Mouse (Mus musculus): ENCODE data around the gene Ube2dnl1. TPM values are rescaled to one million over a fixed set of nuclear protein-coding genes. Genes with fewer than 3 reads are reported as not detected.

The Ube2dnl1 gene
- not detected in 2 replicates for polyA plus RNA-seq (2014; fragmentation: Nextera tagmentation; extraction: Ambion mirVana)

DNA sequence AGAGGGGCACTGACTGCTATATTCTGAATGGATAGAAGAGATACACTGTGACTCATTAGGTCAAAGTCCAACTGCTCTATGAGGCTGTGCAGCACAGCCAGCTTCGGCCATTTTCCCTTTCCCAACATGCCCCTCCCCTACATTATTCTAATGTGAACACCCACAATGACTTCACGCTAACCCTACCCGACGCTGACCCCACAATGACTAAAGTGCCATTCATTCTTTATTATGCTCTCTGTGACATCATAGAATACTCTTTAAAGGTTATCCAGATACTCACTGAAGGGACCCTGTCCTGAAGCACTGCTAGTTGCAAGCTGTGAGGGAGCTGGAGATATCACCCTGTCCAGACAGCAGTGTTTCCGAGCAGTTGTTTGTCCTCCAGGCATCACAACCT lies at the start of gene Ube2dnl1:
Ube2dnl1 (plus strand) TSS at position 301 of the 400 bp plus-strand sequence.
- Histone ChIP-seq H3K36me3 (ENCODE audit: control insufficient read depth, insufficient read depth, low read length) (no peaks in the 10 kb centered on the region), H3K9ac (ENCODE audit: low read length) (no peak within 1 kb of the TSS), H3K9me3 (ENCODE audit: control insufficient read depth, low read length) (no peaks in the 10 kb centered on the region), H3K27ac (ENCODE audit: low read depth, low read length) (no peak within 1 kb of the TSS), H3K27me3 (ENCODE audit: control insufficient read depth, insufficient read depth, low read length) (no peaks in the 10 kb centered on the region), H3K4me2 (no peak within 1 kb of the TSS), H3K4me1 (ENCODE audit: control insufficient read depth, insufficient read depth, low read length) (no peaks in the 10 kb centered on the region), H3K4me3 (ENCODE audit: low read depth, low read length) (no peak within 1 kb of the TSS)
- WGBS = 84% methylated on average over 5 of the region's 5 CpGs
- no peak for ATAC-seq (ENCODE audit: low FRiP score)
- DNase-seq (ENCODE audit: low spot score, missing footprints) = no peak

DNA sequence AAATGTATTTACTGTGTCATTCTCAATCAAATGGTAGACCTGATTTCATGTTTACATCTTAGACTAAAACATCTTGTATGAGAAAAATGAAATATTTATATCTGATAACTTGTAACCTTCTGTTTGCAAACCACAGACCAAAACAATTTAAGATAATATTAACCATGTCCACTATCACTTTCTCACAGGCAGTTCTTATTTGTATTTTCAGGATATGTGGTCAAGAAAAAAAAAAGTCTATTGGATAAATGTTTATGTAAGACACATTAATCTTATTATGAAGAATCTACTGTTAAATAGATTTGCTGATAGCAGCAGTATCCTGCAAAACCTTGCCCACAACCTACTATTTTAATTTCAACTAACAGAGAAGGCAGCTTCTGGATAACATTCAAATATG lies 9.3 kb upstream of the Ube2dnl1 start:
- Histone ChIP-seq H3K27me3 (ENCODE audit: control insufficient read depth, insufficient read depth, low read length) (no peaks in the 10 kb centered on the region), H3K36me3 (ENCODE audit: control insufficient read depth, insufficient read depth, low read length) (no peaks in the 10 kb centered on the region), H3K9ac (ENCODE audit: low read length) (no peak overlapping the region), H3K4me1 (ENCODE audit: control insufficient read depth, insufficient read depth, low read length) (no peaks in the 10 kb centered on the region), H3K27ac (ENCODE audit: low read depth, low read length) (no peak overlapping the region), H3K4me2 (no peak overlapping the region), H3K4me3 (ENCODE audit: low read depth, low read length) (no peak overlapping the region), H3K9me3 (ENCODE audit: control insufficient read depth, low read length) (no peaks in the 10 kb centered on the region)
- no peak for ATAC-seq (ENCODE audit: low FRiP score)
- no peak for DNase-seq (ENCODE audit: low spot score, missing footprints)

DNA sequence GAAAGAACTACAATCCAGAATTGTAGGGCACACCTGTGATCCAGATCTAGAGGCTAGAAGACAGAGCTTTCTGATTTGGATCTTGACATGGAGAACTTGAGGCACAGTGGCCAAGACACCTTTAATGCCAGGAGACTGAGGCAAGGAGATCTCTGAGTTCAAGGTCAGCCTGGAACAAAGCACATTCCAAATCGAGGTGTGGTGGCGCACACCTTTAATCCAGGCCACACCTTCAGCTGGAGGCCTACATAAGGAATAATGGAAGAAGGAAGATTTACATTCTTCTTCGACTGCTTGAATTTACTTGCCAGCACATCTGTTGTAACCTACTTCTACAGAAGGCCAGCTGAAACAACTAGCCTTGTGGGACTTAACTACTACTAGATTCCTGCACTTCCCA lies 7.3 kb upstream of the Ube2dnl1 start:
- Histone ChIP-seq H3K4me1 (ENCODE audit: control insufficient read depth, insufficient read depth, low read length) (no peaks in the 10 kb centered on the region), H3K4me2 (no peak overlapping the region), H3K9ac (ENCODE audit: low read length) (no peak overlapping the region), H3K9me3 (ENCODE audit: control insufficient read depth, low read length) (no peaks in the 10 kb centered on the region), H3K4me3 (ENCODE audit: low read depth, low read length) (no peak overlapping the region), H3K27me3 (ENCODE audit: control insufficient read depth, insufficient read depth, low read length) (no peaks in the 10 kb centered on the region), H3K27ac (ENCODE audit: low read depth, low read length) (no peak overlapping the region), H3K36me3 (ENCODE audit: control insufficient read depth, insufficient read depth, low read length) (no peaks in the 10 kb centered on the region)
- DNase-seq (ENCODE audit: low spot score, missing footprints) = no peak
- no peak for ATAC-seq (ENCODE audit: low FRiP score)
- WGBS = 86% methylated on average over 3 of the region's 3 CpGs

DNA sequence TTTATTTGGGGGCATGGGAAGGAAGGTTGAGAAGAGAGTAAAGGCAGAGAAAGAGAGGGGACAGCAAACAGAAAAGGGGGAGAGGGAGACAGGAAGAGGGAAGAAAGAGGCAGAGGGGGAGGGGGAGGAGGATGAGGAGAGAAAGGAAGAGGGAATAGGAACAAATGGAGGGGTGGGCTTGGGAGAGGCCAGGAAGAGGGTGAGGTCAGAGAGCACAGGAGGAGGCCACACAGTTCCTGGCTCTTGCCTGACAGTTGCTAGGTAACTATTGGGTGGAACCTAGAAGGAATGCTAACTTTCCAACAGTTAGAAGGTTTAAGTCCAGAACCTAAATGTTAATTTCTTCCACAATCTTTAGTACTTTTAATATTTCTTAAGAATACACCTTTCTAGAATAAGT lies 1.4 kb upstream of the Ube2dnl1 start:
- Histone ChIP-seq H3K27me3 (ENCODE audit: control insufficient read depth, insufficient read depth, low read length) (no peaks in the 10 kb centered on the region), H3K9me3 (ENCODE audit: control insufficient read depth, low read length) (no peaks in the 10 kb centered on the region)
- ATAC-seq (ENCODE audit: low FRiP score) = no peak

DNA sequence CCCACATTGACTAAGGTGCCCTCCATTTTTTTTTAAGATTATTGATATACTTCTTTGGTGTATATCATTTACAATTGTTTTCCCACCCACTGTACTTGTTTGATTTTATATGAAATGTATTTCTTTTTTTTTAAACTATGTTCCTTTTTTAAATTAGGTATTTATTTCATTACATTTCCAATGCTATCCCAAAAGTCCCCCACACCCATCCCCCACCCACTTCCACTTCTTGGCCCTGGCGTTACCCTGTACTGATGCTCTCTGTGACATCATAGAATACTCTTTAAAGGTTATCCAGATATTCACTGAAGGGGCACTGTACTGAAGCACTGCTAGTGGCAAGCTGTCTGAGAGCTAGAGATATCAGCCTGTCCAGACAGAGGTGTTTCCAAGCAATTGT lies 2.5 kb downstream of the Ube2dnl1 start, which contains the start of gene Ube2dnl2:
Ube2dnl2 (plus strand) TSS at position 301 of the 400 bp plus-strand sequence.
- Histone ChIP-seq H3K27me3 (ENCODE audit: control insufficient read depth, insufficient read depth, low read length) (no peaks in the 10 kb centered on the region), H3K9me3 (ENCODE audit: control insufficient read depth, low read length) (no peaks in the 10 kb centered on the region), H3K9ac (ENCODE audit: low read length) (no peak within 1 kb of the TSS), H3K4me1 (ENCODE audit: control insufficient read depth, insufficient read depth, low read length) (no peaks in the 10 kb centered on the region), H3K4me3 (ENCODE audit: low read depth, low read length) (no peak within 1 kb of the TSS), H3K36me3 (ENCODE audit: control insufficient read depth, insufficient read depth, low read length) (no peaks in the 10 kb centered on the region), H3K4me2 (no peak within 1 kb of the TSS), H3K27ac (ENCODE audit: low read depth, low read length) (no peak within 1 kb of the TSS)
- no peak for ATAC-seq (ENCODE audit: low FRiP score)
- no peak for DNase-seq (ENCODE audit: low spot score, missing footprints)
- 95% methylated on average over 1 of the region's 1 CpGs for WGBS

More for the DNA sequence above, 1.4 kb upstream of the Ube2dnl1 start:
- DNase-seq (ENCODE audit: low spot score, missing footprints) = no peak
- no peak overlapping the region for H3K9ac ChIP-seq (ENCODE audit: low read length)
- H3K4me1 ChIP-seq (ENCODE audit: control insufficient read depth, insufficient read depth, low read length) = no peaks in the 10 kb centered on the region
- H3K4me3 ChIP-seq (ENCODE audit: low read depth, low read length) = no peak overlapping the region
- H3K4me2 ChIP-seq = no peak overlapping the region
- no peaks in the 10 kb centered on the region for H3K36me3 ChIP-seq (ENCODE audit: control insufficient read depth, insufficient read depth, low read length)
- no peak overlapping the region for H3K27ac ChIP-seq (ENCODE audit: low read depth, low read length)

DNA sequence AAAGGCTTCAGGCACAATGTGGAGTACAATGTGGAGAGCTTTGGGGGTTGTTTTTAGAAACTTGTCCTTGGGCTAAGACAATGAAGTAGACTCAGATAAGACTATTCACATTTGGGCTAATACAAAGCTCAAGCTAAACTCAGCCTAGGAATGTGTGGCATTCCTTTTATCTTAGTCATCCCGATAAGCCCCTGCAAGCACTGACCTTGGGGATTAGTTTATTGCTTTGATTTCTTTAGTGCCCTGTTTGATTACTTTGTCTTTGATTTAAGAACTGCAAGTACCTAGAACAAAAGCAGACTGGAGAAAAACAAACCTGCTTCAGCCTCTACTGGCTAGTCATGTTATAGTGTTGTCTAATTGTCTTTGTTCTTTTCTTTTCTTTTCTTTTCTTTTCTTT lies 50.3 kb downstream of the Ube2dnl1 start:
- Histone ChIP-seq H3K27ac (ENCODE audit: low read depth, low read length) (no peak overlapping the region), H3K9ac (ENCODE audit: low read length) (no peak overlapping the region), H3K4me3 (ENCODE audit: low read depth, low read length) (no peak overlapping the region), H3K36me3 (ENCODE audit: control insufficient read depth, insufficient read depth, low read length) (no peaks in the 10 kb centered on the region), H3K4me1 (ENCODE audit: control insufficient read depth, insufficient read depth, low read length) (no peaks in the 10 kb centered on the region), H3K9me3 (ENCODE audit: control insufficient read depth, low read length) (no peaks in the 10 kb centered on the region), H3K27me3 (ENCODE audit: control insufficient read depth, insufficient read depth, low read length) (no peaks in the 10 kb centered on the region), H3K4me2 (no peak overlapping the region)
- ATAC-seq (ENCODE audit: low FRiP score) (no peak), DNase-seq (ENCODE audit: low spot score, missing footprints) (no peak)
- WGBS = 30% methylated on average over 1 of the region's 1 CpGs

Other genes starting within 250 kb of the Ube2dnl1 start
- not detected in 2 replicates for gene Ube2dnl2, start 2.6 kb downstream of the Ube2dnl1 start, polyA plus RNA-seq (2014; fragmentation: Nextera tagmentation; extraction: Ambion mirVana)

Data from midbrain, embryonic 11.5 days (tissue).